Mouse (Mus musculus) forebrain, embryonic 12.5 days (tissue): ENCODE results near the gene Olfr625-ps1. TPM values are rescaled to one million over a fixed set of nuclear protein-coding genes. Genes with fewer than 3 reads are reported as not detected.
"Not testable (repeated sequence)": the region's sequence is repeated elsewhere in the genome, so short reads cannot be mapped to it uniquely, and the experiment has no call there.

Experiments
- ATAC-seq: fragments of 200-750 bp; cut with Nextera tagmentation; 2 replicates; pipeline ENCODE4 v1.8.0; 2017; ENCODE audit warnings: moderate TSS enrichment; ENCODE audit not compliant: low FRiP score
- H3K27ac ChIP-seq: fragments of 300-500 bp; sonication (generic); 2 replicates; pipeline ENCODE4 v1.5.1; 2016; ENCODE audit warnings: mild to moderate bottlenecking
- H3K27me3 ChIP-seq: fragments of 300-500 bp; sonication (generic); 2 replicates; pipeline ENCODE4 v1.6.1; 2016; ENCODE audit warnings: mild to moderate bottlenecking
- H3K36me3 ChIP-seq: fragments of 300-500 bp; sonication (generic); replicated peaks from 2 replicates; pipeline ENCODE4 v1.6.1; 2016; ENCODE audit warnings: mild to moderate bottlenecking
- H3K4me1 ChIP-seq: fragments of 300-500 bp; sonication (generic); 2 replicates; pipeline ENCODE4 v1.6.1; 2016
- H3K4me2 ChIP-seq: fragments of 300-500 bp; sonication (generic); 2 replicates; pipeline ENCODE4 v1.6.1; 2016; ENCODE audit warnings: mild to moderate bottlenecking, moderate library complexity
- H3K4me3 ChIP-seq: fragments of 300-500 bp; sonication (generic); replicated peaks from 2 replicates; pipeline ENCODE4 v1.5.1; 2016; ENCODE audit warnings: mild to moderate bottlenecking
- H3K9ac ChIP-seq: fragments of 300-500 bp; sonication (generic); 2 replicates; pipeline ENCODE4 v1.6.1; 2016; ENCODE audit warnings: mild to moderate bottlenecking
- H3K9me3 ChIP-seq: fragments of 300-500 bp; sonication (generic); 2 replicates; pipeline ENCODE4 v1.6.1; 2016
- WGBS: fragments of 180-500 bp; shearing (Covaris S2); methylation state at CpG from one replicate; pipeline ENCODE4 v1.1.7; 2016; 5-methylcytosine and 5-hydroxymethylcytosine counted together
- polyA plus RNA-seq: library from polyadenylated mRNA; unstranded; fragments of >200 nt; fragmentation: Nextera tagmentation; extraction: Ambion mirVana; gene quantifications from 2 replicates; pipeline ENCODE4 v1.2.1, GENCODE M21; 2016

The Olfr625-ps1 gene
- not detected in 2 replicates for polyA plus RNA-seq

GRCm38 (mm10) chr7:103682420-103682819, at the start of gene Olfr625-ps1:
Gene Olfr625-ps1, plus strand, starts transcription at chr7:103682720.
- Histone ChIP-seq H3K27me3 (no peaks in the 10 kb centered on the region), H3K9ac (no peak within 1 kb of the TSS), H3K27ac (no peak within 1 kb of the TSS), H3K4me3 (no peak within 1 kb of the TSS), H3K4me2 (no peak within 1 kb of the TSS), H3K36me3 (no peaks in the 10 kb centered on the region), H3K4me1 (no peaks in the 10 kb centered on the region), H3K9me3 (no peaks in the 10 kb centered on the region)
- no peak for ATAC-seq

- no peak for ATAC-seq
- Histone ChIP-seq H3K4me3 (no peak overlapping the region), H3K4me1 (no peaks in the 10 kb centered on the region), H3K4me2 (no peak overlapping the region), H3K9ac (no peak overlapping the region), H3K36me3 (no peaks in the 10 kb centered on the region), H3K27me3 (no peaks in the 10 kb centered on the region), H3K27ac (no peak overlapping the region), H3K9me3 (no peaks in the 10 kb centered on the region)
These were observed 45.7 kb upstream of the Olfr625-ps1 start for GRCm38 (mm10) chr7:103636795-103637194.

DNA sequence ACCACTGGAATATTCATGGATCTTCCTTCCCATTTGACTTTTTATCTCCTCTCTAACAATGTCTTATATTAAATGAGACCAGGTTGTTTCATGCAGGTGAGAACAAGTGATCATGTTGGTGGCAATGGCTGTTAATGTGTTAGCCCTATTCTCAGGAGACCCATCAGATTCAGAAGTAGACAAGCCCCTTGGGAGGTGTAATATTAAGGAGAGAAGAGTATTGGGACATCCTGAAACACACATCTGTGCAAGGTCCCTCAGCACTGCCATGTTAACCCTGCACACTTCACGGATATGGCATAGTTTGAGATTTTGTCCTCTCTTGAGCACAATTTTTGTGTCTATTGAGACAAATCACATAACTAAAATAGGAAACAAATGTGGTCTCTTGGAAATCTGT, 39.9 kb upstream of the Olfr625-ps1 start, which contains the start of gene Olfr622:
Olfr622 (minus strand) TSS at position 101 of the 400 bp plus-strand sequence.
- WGBS: 71% methylated on average over 1 of the region's 1 CpGs
- Histone ChIP-seq H3K4me1 (no peaks in the 10 kb centered on the region), H3K27ac (no peak within 1 kb of the TSS), H3K9ac (no peak within 1 kb of the TSS), H3K4me3 (no peak within 1 kb of the TSS), H3K27me3 (no peaks in the 10 kb centered on the region), H3K9me3 (no peaks in the 10 kb centered on the region), H3K36me3 (no peaks in the 10 kb centered on the region), H3K4me2 (no peak within 1 kb of the TSS)
- no peak for ATAC-seq

- Histone ChIP-seq H3K9me3 (no peaks in the 10 kb centered on the region), H3K4me2 (no peak overlapping the region), H3K4me3 (no peak overlapping the region), H3K27me3 (no peaks in the 10 kb centered on the region), H3K4me1 (no peaks in the 10 kb centered on the region), H3K9ac (no peak overlapping the region), H3K27ac (no peak overlapping the region), H3K36me3 (no peaks in the 10 kb centered on the region)
- ATAC-seq: no peak
- WGBS: 88% methylated on average over 4 of the region's 4 CpGs
These were observed 38.5 kb upstream of the Olfr625-ps1 start for GRCm38 (mm10) chr7:103644070-103644469.

- Histone ChIP-seq H3K4me1 (no peaks in the 10 kb centered on the region), H3K4me3 (no peak within 1 kb of the TSS), H3K9ac (no peak within 1 kb of the TSS), H3K36me3 (no peaks in the 10 kb centered on the region), H3K27me3 (no peaks in the 10 kb centered on the region), H3K9me3 (no peaks in the 10 kb centered on the region), H3K4me2 (no peak within 1 kb of the TSS), H3K27ac (no peak within 1 kb of the TSS)
- no peak for ATAC-seq
These were observed 18.9 kb upstream of the Olfr625-ps1 start, which contains the start of gene Olfr623 for GRCm38 (mm10) chr7:103663598-103663997. Gene Olfr623, minus strand, starts transcription at chr7:103663698.

- H3K4me1 ChIP-seq: no peaks in the 10 kb centered on the region
- ATAC-seq: no peak
- 92% methylated on average over 2 of the region's 2 CpGs for WGBS
- H3K36me3 ChIP-seq: no peaks in the 10 kb centered on the region
- no peak within 1 kb of the TSS for H3K9ac ChIP-seq
- H3K4me3 ChIP-seq: no peak within 1 kb of the TSS
- H3K27me3 ChIP-seq: no peaks in the 10 kb centered on the region
- no peak within 1 kb of the TSS for H3K4me2 ChIP-seq
- H3K9me3 ChIP-seq: no peaks in the 10 kb centered on the region
- H3K27ac ChIP-seq: no peak within 1 kb of the TSS
These were observed 11.4 kb upstream of the Olfr625-ps1 start, which contains the start of gene Olfr624 for GRCm38 (mm10) chr7:103671091-103671490. Gene Olfr624, minus strand, starts transcription at chr7:103671191.

GRCm38 (mm10) chr7:103699469-103699868, 16.9 kb downstream of the Olfr625-ps1 start:
- no peak for ATAC-seq
- no peak overlapping the region for H3K9ac ChIP-seq
- 88% methylated on average over 4 of the region's 4 CpGs for WGBS
- no peak overlapping the region for H3K4me3 ChIP-seq
- no peak overlapping the region for H3K4me2 ChIP-seq
- no peaks in the 10 kb centered on the region for H3K4me1 ChIP-seq
- no peaks in the 10 kb centered on the region for H3K27me3 ChIP-seq
- no peaks in the 10 kb centered on the region for H3K36me3 ChIP-seq
- H3K27ac ChIP-seq: no peak overlapping the region
- H3K9me3 ChIP-seq: no peaks in the 10 kb centered on the region

DNA sequence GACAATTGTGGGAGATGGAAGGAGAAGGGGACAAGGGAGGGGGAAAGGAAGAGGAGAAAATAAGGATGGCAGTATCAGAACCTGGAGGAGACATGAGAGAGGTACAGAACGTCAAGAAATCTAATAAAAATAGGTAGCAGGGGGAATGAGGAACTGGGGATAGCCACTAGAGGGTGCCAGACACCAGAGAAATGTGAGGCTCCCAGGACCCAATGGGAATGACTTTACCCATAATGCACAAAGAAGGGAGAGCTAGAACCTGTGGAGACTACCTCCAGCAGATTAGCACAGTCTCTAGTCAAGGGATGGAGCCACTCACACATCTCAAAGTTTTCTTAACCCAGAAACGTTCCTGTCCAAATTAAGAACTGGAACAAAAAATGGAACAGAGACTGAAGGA, 29.5 kb downstream of the Olfr625-ps1 start:
- no peaks in the 10 kb centered on the region for H3K27me3 ChIP-seq
- 36% methylated on average over 2 of the region's 2 CpGs for WGBS
- H3K27ac ChIP-seq: no peak overlapping the region
- H3K9ac ChIP-seq: no peak overlapping the region
- ATAC-seq: no peak
- H3K4me2 ChIP-seq: no peak overlapping the region
- no peaks in the 10 kb centered on the region for H3K36me3 ChIP-seq
- H3K4me3 ChIP-seq: no peak overlapping the region
- no peaks in the 10 kb centered on the region for H3K4me1 ChIP-seq
- H3K9me3 ChIP-seq: no peaks in the 10 kb centered on the region

- H3K27ac ChIP-seq: no peak within 1 kb of the TSS
- no peaks in the 10 kb centered on the region for H3K4me1 ChIP-seq
- no peaks in the 10 kb centered on the region for H3K36me3 ChIP-seq
- H3K4me3 ChIP-seq: no peak within 1 kb of the TSS
- H3K27me3 ChIP-seq: no peaks in the 10 kb centered on the region
- no peaks in the 10 kb centered on the region for H3K9me3 ChIP-seq
- ATAC-seq: no peak
- H3K4me2 ChIP-seq: no peak within 1 kb of the TSS
- H3K9ac ChIP-seq: no peak within 1 kb of the TSS
These were observed 31.9 kb downstream of the Olfr625-ps1 start, which contains the start of gene Olfr243 for GRCm38 (mm10) chr7:103714371-103714770. Gene Olfr243, plus strand, starts transcription at chr7:103714671.

DNA sequence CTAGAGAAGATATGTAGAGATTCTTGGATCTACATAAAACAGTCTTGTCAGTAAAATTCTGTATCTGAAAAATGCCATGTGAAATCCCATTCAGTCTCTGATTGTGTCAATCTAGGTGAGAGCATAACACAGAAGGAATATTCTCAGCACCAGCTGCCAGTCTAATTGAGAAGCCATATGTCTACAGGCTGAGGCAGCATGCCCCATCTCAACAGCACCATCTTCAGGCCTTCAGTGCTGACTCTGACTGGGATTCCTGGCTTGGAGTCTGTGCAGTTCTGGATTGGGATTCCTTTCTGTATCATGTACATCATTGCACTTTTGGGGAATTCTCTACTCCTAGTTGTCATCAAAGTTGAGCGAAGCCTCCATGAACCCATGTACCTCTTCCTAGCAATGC, 33.9 kb downstream of the Olfr625-ps1 start:
- not testable (repeated sequence) for H3K4me1 ChIP-seq, H3K27ac ChIP-seq, H3K9ac ChIP-seq, H3K4me2 ChIP-seq, H3K27me3 ChIP-seq, ATAC-seq, H3K9me3 ChIP-seq, H3K4me3 ChIP-seq, H3K36me3 ChIP-seq
- 100% methylated on average over 1 of the region's 1 CpGs for WGBS

DNA sequence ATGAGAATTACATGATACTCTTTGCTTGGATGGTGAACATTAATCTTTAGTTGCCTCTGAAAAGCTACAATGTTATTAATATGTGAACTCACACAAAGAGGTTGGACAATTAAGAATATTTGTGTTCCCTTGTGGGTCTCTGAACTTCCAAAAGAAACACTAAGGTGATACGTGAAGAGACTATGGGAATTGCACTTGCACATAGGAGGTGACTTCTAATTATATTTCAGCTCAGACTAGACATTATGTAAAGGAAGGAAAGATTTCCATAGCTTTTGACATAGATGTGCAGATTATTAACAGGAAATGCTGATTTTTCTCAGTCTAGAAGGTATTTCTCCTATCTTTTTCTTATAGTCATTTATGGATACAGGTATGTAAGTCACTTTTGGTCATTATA, 47.6 kb downstream of the Olfr625-ps1 start, which contains the start of gene Olfr628:
Olfr628 (plus strand) TSS at position 301 of the 400 bp plus-strand sequence.
- H3K27ac ChIP-seq: no peak within 1 kb of the TSS
- H3K27me3 ChIP-seq: no peaks in the 10 kb centered on the region
- H3K4me2 ChIP-seq: no peak within 1 kb of the TSS
- H3K36me3 ChIP-seq: no peaks in the 10 kb centered on the region
- H3K9me3 ChIP-seq: no peaks in the 10 kb centered on the region
- H3K4me1 ChIP-seq: no peaks in the 10 kb centered on the region
- 82% methylated on average over 1 of the region's 1 CpGs for WGBS
- no peak for ATAC-seq
- H3K4me3 ChIP-seq: no peak within 1 kb of the TSS
- H3K9ac ChIP-seq: no peak within 1 kb of the TSS
